Mouse (Mus musculus): ENCODE measurements around the gene Cela1. TPM values are rescaled to one million over a fixed set of nuclear protein-coding genes. Genes with fewer than 3 reads are reported as not detected.
A peak's percentile ranks its signal among the peaks of the same experiment; 100 is the strongest.

The Cela1 gene
- polyA plus RNA-seq, 1 experiment = 19.3 TPM

- peaks cover 5% of the 10 kb centered on the region; the same call in 1 of the 2 replicates for H3K4me1 ChIP-seq (ENCODE audit: control insufficient read depth, insufficient read depth, insufficient read length, low read length)
- no peak overlapping the region for H3K27ac ChIP-seq (replicated peaks; ENCODE audit: low read depth, low read length)
- no peak overlapping the region for H3K4me3 ChIP-seq (ENCODE audit: insufficient read depth, low read depth, low read length)
Measured at GRCm38 (mm10) chr15:100670004-100670403, 17.7 kb downstream of the Cela1 start.

- no peak within 1 kb of the TSS for H3K27ac ChIP-seq (replicated peaks; ENCODE audit: low read depth, low read length)
Measured at GRCm38 (mm10) chr15:100669337-100669736, 18.4 kb downstream of the Cela1 start, which contains the start of gene Bin2. Gene Bin2 (minus strand): TSS chr15:100669553.

GRCm38 (mm10) chr15:100667871-100668545 lies 19.7 kb downstream of the Cela1 start:
- no peak overlapping the region for H3K4me3 ChIP-seq (ENCODE audit: insufficient read depth, low read depth, low read length)
- no peak overlapping the region for H3K27ac ChIP-seq (replicated peaks; ENCODE audit: low read depth, low read length)
- peaks cover 5% of the 10 kb centered on the region; the same call in 1 of the 2 replicates for H3K4me1 ChIP-seq (ENCODE audit: control insufficient read depth, insufficient read depth, insufficient read length, low read length)

More at GRCm38 (mm10) chr15:100669337-100669736, 18.4 kb downstream of the Cela1 start, which contains the start of gene Bin2:
- H3K4me1 ChIP-seq (ENCODE audit: control insufficient read depth, insufficient read depth, insufficient read length, low read length) = peaks cover 5% of the 10 kb centered on the region; the same call in 1 of the 2 replicates
- peak within 1 kb of the TSS; percentile 42 for H3K4me3 ChIP-seq (ENCODE audit: insufficient read depth, low read depth, low read length)

GRCm38 (mm10) chr15:100667420-100667819 lies 20.3 kb downstream of the Cela1 start:
- Histone ChIP-seq H3K4me3 (ENCODE audit: insufficient read depth, low read depth, low read length) (no peak overlapping the region), H3K4me1 (ENCODE audit: control insufficient read depth, insufficient read depth, insufficient read length, low read length) (peaks cover 5% of the 10 kb centered on the region; the same call in 1 of the 2 replicates), H3K27ac (replicated peaks; ENCODE audit: low read depth, low read length) (no peak overlapping the region)

GRCm38 (mm10) chr15:100666851-100667250 lies 20.9 kb downstream of the Cela1 start:
- H3K27ac ChIP-seq (replicated peaks; ENCODE audit: low read depth, low read length) = peak overlapping the region; percentile 19; the same call in 1 of the 2 replicates
- H3K4me1 ChIP-seq (ENCODE audit: control insufficient read depth, insufficient read depth, insufficient read length, low read length) = peaks cover 5% of the 10 kb centered on the region; the same call in 1 of the 2 replicates
- no peak overlapping the region for H3K4me3 ChIP-seq (ENCODE audit: insufficient read depth, low read depth, low read length)

GRCm38 (mm10) chr15:100666219-100666696 lies 21.5 kb downstream of the Cela1 start:
- Histone ChIP-seq H3K4me3 (ENCODE audit: insufficient read depth, low read depth, low read length) (no peak overlapping the region), H3K4me1 (ENCODE audit: control insufficient read depth, insufficient read depth, insufficient read length, low read length) (peaks cover 5% of the 10 kb centered on the region; the same call in 1 of the 2 replicates), H3K27ac (replicated peaks; ENCODE audit: low read depth, low read length) (no peak overlapping the region)

- Histone ChIP-seq H3K4me3 (ENCODE audit: insufficient read depth, low read depth, low read length) (no peak overlapping the region), H3K27ac (replicated peaks; ENCODE audit: low read depth, low read length) (no peak overlapping the region), H3K4me1 (ENCODE audit: control insufficient read depth, insufficient read depth, insufficient read length, low read length) (peaks cover 5% of the 10 kb centered on the region; the same call in 1 of the 2 replicates)
Measured at GRCm38 (mm10) chr15:100665411-100666218, 22.1 kb downstream of the Cela1 start.

GRCm38 (mm10) chr15:100664813-100665274 lies 22.9 kb downstream of the Cela1 start:
- no peak overlapping the region for H3K27ac ChIP-seq (replicated peaks; ENCODE audit: low read depth, low read length)
- peaks cover 5% of the 10 kb centered on the region; the same call in 1 of the 2 replicates for H3K4me1 ChIP-seq (ENCODE audit: control insufficient read depth, insufficient read depth, insufficient read length, low read length)
- no peak overlapping the region for H3K4me3 ChIP-seq (ENCODE audit: insufficient read depth, low read depth, low read length)

GRCm38 (mm10) chr15:100660805-100661204 lies 26.9 kb downstream of the Cela1 start:
- Histone ChIP-seq H3K27ac (replicated peaks; ENCODE audit: low read depth, low read length) (no peak overlapping the region), H3K4me1 (ENCODE audit: control insufficient read depth, insufficient read depth, insufficient read length, low read length) (no peaks in the 10 kb centered on the region), H3K4me3 (ENCODE audit: insufficient read depth, low read depth, low read length) (no peak overlapping the region)

- Histone ChIP-seq H3K27ac (replicated peaks; ENCODE audit: low read depth, low read length) (no peak overlapping the region), H3K4me3 (ENCODE audit: insufficient read depth, low read depth, low read length) (no peak overlapping the region), H3K4me1 (ENCODE audit: control insufficient read depth, insufficient read depth, insufficient read length, low read length) (no peaks in the 10 kb centered on the region)
Measured at GRCm38 (mm10) chr15:100660306-100660705, 27.4 kb downstream of the Cela1 start.

GRCm38 (mm10) chr15:100655201-100655600 lies 32.5 kb downstream of the Cela1 start:
- Histone ChIP-seq H3K4me1 (ENCODE audit: control insufficient read depth, insufficient read depth, insufficient read length, low read length) (no peaks in the 10 kb centered on the region), H3K4me3 (ENCODE audit: insufficient read depth, low read depth, low read length) (no peak overlapping the region), H3K27ac (replicated peaks; ENCODE audit: low read depth, low read length) (no peak overlapping the region)

GRCm38 (mm10) chr15:100654271-100654670 lies 33.5 kb downstream of the Cela1 start:
- no peak overlapping the region for H3K4me3 ChIP-seq (ENCODE audit: insufficient read depth, low read depth, low read length)
- H3K27ac ChIP-seq (replicated peaks; ENCODE audit: low read depth, low read length) = no peak overlapping the region
- no peaks in the 10 kb centered on the region for H3K4me1 ChIP-seq (ENCODE audit: control insufficient read depth, insufficient read depth, insufficient read length, low read length)

GRCm38 (mm10) chr15:100651610-100652009 lies 36.1 kb downstream of the Cela1 start:
- no peak overlapping the region for H3K27ac ChIP-seq (replicated peaks; ENCODE audit: low read depth, low read length)
- H3K4me1 ChIP-seq (ENCODE audit: control insufficient read depth, insufficient read depth, insufficient read length, low read length) = no peaks in the 10 kb centered on the region
- H3K4me3 ChIP-seq (ENCODE audit: insufficient read depth, low read depth, low read length) = no peak overlapping the region

GRCm38 (mm10) chr15:100650111-100650510 lies 37.6 kb downstream of the Cela1 start:
- Histone ChIP-seq H3K4me1 (ENCODE audit: control insufficient read depth, insufficient read depth, insufficient read length, low read length) (no peaks in the 10 kb centered on the region), H3K27ac (replicated peaks; ENCODE audit: low read depth, low read length) (no peak overlapping the region), H3K4me3 (ENCODE audit: insufficient read depth, low read depth, low read length) (no peak overlapping the region)

GRCm38 (mm10) chr15:100646161-100646560 lies 41.6 kb downstream of the Cela1 start:
- Histone ChIP-seq H3K4me3 (ENCODE audit: insufficient read depth, low read depth, low read length) (no peak overlapping the region), H3K27ac (replicated peaks; ENCODE audit: low read depth, low read length) (no peak overlapping the region), H3K4me1 (ENCODE audit: control insufficient read depth, insufficient read depth, insufficient read length, low read length) (no peaks in the 10 kb centered on the region)

All from brown adipose tissue, adult 24 weeks (tissue).